Mouse (Mus musculus): ENCODE measurements around the gene Rcn3. TPM values are rescaled to one million over a fixed set of nuclear protein-coding genes. Genes with fewer than 3 reads are reported as not detected.

The Rcn3 gene
- total and polyA plus RNA-seq, 3 experiments = 0.38 TPM; not detected in 2

GRCm38 (mm10) chr7:45092828-45093515, 951 bp upstream of the Rcn3 start:
- no peaks in the 10 kb centered on the region for H3K79me2 ChIP-seq (replicated peaks; ENCODE audit: control insufficient read depth, extremely low read depth, insufficient read depth, poor library complexity, severe bottlenecking)
- no peaks in the 10 kb centered on the region for H3K9me3 ChIP-seq (replicated peaks; ENCODE audit: low read length)
- H3K4me1 ChIP-seq (ENCODE audit: control insufficient read depth in 1 of 2, insufficient read depth in 2 of 2) = peaks cover 3 to 22% of the 10 kb centered on the region in 2 experiments
- H3K9ac ChIP-seq (ENCODE audit: insufficient read depth, low read depth) = no peak overlapping the region
- no peaks in the 10 kb centered on the region for H3K36me3 ChIP-seq (replicated peaks in 1 of 2; ENCODE audit: control insufficient read depth in 1 of 2, insufficient read depth in 1 of 2, low read length in 1 of 2)
- H3K4me2 ChIP-seq (ENCODE audit: insufficient read depth, low read depth, poor library complexity, severe bottlenecking) = no peak overlapping the region
- H3K4me3 ChIP-seq (replicated peaks in 1 of 3; ENCODE audit: low read depth in 2 of 3, low read length in 2 of 3, poor library complexity in 1 of 3) = no peak overlapping the region
- no peak for DNase-seq (ENCODE audit: extremely low read depth)
- H3K27me3 ChIP-seq (replicated peaks) = no peaks in the 10 kb centered on the region
- in situ Hi-C loops (cut with MboI; ENCODE audit: low pct_ligation_motif_present, low pct_unique_long_range_greater_than_20kb, low sequenced_read_pairs) (no loop called here), dilution Hi-C loops (cut with MboI; ENCODE audit: extremely low pct_ligation_motif_present, extremely low pct_unique_long_range_greater_than_20kb, low sequenced_read_pairs) (no loop called here)
- TF ChIP-seq CHD2 (IDR thresholded peaks at IDR 0.05; ENCODE audit: low read length) (no peak), PAX5 (IDR thresholded peaks at IDR 0.05; ENCODE audit: low read length) (no peak), BHLHE40 (IDR thresholded peaks at IDR 0.05; ENCODE audit: low read depth, low read length) (no peak), JUN (IDR thresholded peaks at IDR 0.05; ENCODE audit: insufficient read depth, low read depth, low read length) (no peak), GABPA (IDR thresholded peaks at IDR 0.05; ENCODE audit: insufficient replicate concordance, low read depth, low read length) (no peak), EP300 (IDR thresholded peaks at IDR 0.05; ENCODE audit: low read length) (no peak), RCOR1 (conservative IDR thresholded peaks at IDR 0.05; ENCODE audit: low read depth, low read length) (no peak)
- H3K27ac ChIP-seq (ENCODE audit: insufficient read depth, low read depth) = no peak overlapping the region

GRCm38 (mm10) chr7:45091001-45091990, 725 bp downstream of the Rcn3 start:
- peaks cover 3 to 16% of the 10 kb centered on the region in 2 experiments for H3K4me1 ChIP-seq (ENCODE audit: control insufficient read depth in 1 of 2, insufficient read depth in 2 of 2)

More at GRCm38 (mm10) chr7:45091001-45091990, 725 bp downstream of the Rcn3 start:
- Histone ChIP-seq H3K79me2 (replicated peaks; ENCODE audit: control insufficient read depth, extremely low read depth, insufficient read depth, poor library complexity, severe bottlenecking) (no peaks in the 10 kb centered on the region), H3K4me3 (replicated peaks in 1 of 3; ENCODE audit: low read depth in 2 of 3, low read length in 2 of 3, poor library complexity in 1 of 3) (no peak overlapping the region), H3K27me3 (replicated peaks) (no peaks in the 10 kb centered on the region), H3K9me3 (replicated peaks; ENCODE audit: low read length) (no peaks in the 10 kb centered on the region), H3K36me3 (replicated peaks in 1 of 2; ENCODE audit: control insufficient read depth in 1 of 2, insufficient read depth in 1 of 2, low read length in 1 of 2) (no peaks in the 10 kb centered on the region), H3K4me2 (ENCODE audit: insufficient read depth, low read depth, poor library complexity, severe bottlenecking) (no peak overlapping the region), H3K9ac (ENCODE audit: insufficient read depth, low read depth) (no peak overlapping the region), H3K27ac (ENCODE audit: insufficient read depth, low read depth) (no peak overlapping the region)
- no peak for DNase-seq (ENCODE audit: extremely low read depth)
- TF ChIP-seq SIN3A (IDR thresholded peaks at IDR 0.05; ENCODE audit: low read length) (no peak), USF1 (IDR thresholded peaks at IDR 0.05; ENCODE audit: low read depth, low read length) (no peak), NRF1 (IDR thresholded peaks at IDR 0.05; ENCODE audit: low read depth, low read length) (no peak), ELF1 (IDR thresholded peaks at IDR 0.05; ENCODE audit: low read depth, low read length) (no peak), CHD1 (IDR thresholded peaks at IDR 0.05; ENCODE audit: low read depth, low read length) (no peak), ZC3H11A (IDR thresholded peaks at IDR 0.05; ENCODE audit: low read depth, low read length) (no peak), MXI1 (IDR thresholded peaks at IDR 0.05; ENCODE audit: low read depth, low read length) (no peak), MAX (IDR thresholded peaks at IDR 0.05; ENCODE audit: low read length) (no peak), MYC (IDR thresholded peaks at IDR 0.05; ENCODE audit: low read depth, low read length) (no peak), POLR2AphosphoS2 (IDR thresholded peaks at IDR 0.05; ENCODE audit: low read depth, low read length) (no peak), RAD21 (IDR thresholded peaks at IDR 0.05; ENCODE audit: low read depth, low read length) (no peak), EP300 (IDR thresholded peaks at IDR 0.05; ENCODE audit: low read length) (no peak), POLR2A (IDR thresholded peaks at IDR 0.05; ENCODE audit: low read depth, low read length) (no peak), JUN (IDR thresholded peaks at IDR 0.05; ENCODE audit: insufficient read depth, low read depth, low read length) (no peak), KAT2A (IDR thresholded peaks at IDR 0.05; ENCODE audit: insufficient replicate concordance, low read length) (no peak), ZNF384 (IDR thresholded peaks at IDR 0.05; ENCODE audit: low read depth, low read length) (no peak), TBP (conservative IDR thresholded peaks at IDR 0.05; ENCODE audit: low read depth, low read length) (no peak), GABPA (IDR thresholded peaks at IDR 0.05; ENCODE audit: insufficient replicate concordance, low read depth, low read length) (no peak)
- in situ Hi-C loops (cut with MboI; ENCODE audit: low pct_ligation_motif_present, low pct_unique_long_range_greater_than_20kb, low sequenced_read_pairs) (no loop called here), dilution Hi-C loops (cut with MboI; ENCODE audit: extremely low pct_ligation_motif_present, extremely low pct_unique_long_range_greater_than_20kb, low sequenced_read_pairs) (no loop called here)

Data from CH12.LX (cell line).